Mouse (Mus musculus): Measurements from ENCODE around the gene Egfl7.

Egfl7 gene

GRCm38 (mm10) chr2:26615459-26616124 lies 35.8 kb downstream of the Egfl7 start:
- no peak for DNase-seq (ENCODE audit: low read depth)

- no peak for DNase-seq (ENCODE audit: low read depth)
Observed at GRCm38 (mm10) chr2:26617331-26617730, 37.5 kb downstream of the Egfl7 start.

GRCm38 (mm10) chr2:26617928-26618327 lies 38.1 kb downstream of the Egfl7 start:
- no peak for DNase-seq (ENCODE audit: low read depth)

GRCm38 (mm10) chr2:26621246-26621645 lies 41.4 kb downstream of the Egfl7 start:
- DNase-seq (ENCODE audit: low read depth), result no peak

GRCm38 (mm10) chr2:26622984-26623383 lies 43.2 kb downstream of the Egfl7 start:
- DNase-seq (ENCODE audit: low read depth), result no peak

- no peak for DNase-seq (ENCODE audit: low read depth)
Observed at GRCm38 (mm10) chr2:26625419-26625818, 45.6 kb downstream of the Egfl7 start.

GRCm38 (mm10) chr2:26626081-26626480 lies 46.3 kb downstream of the Egfl7 start:
- DNase-seq (ENCODE audit: low read depth), result no peak

- DNase-seq (ENCODE audit: low read depth), result no peak
Observed at GRCm38 (mm10) chr2:26627921-26628739, 48.3 kb downstream of the Egfl7 start, which contains the start of gene Fam69b. Fam69b (plus strand) TSS chr2:26628457.

- DNase-seq (ENCODE audit: low read depth), result no peak
Observed at GRCm38 (mm10) chr2:26628792-26629437, 49.1 kb downstream of the Egfl7 start.

- no peak for DNase-seq (ENCODE audit: low read depth)
Observed at GRCm38 (mm10) chr2:26632541-26633395, 53.0 kb downstream of the Egfl7 start.

- DNase-seq (ENCODE audit: low read depth), result no peak
Observed at GRCm38 (mm10) chr2:26633953-26634530, 54.2 kb downstream of the Egfl7 start.

GRCm38 (mm10) chr2:26634629-26635488 lies 55.0 kb downstream of the Egfl7 start:
- DNase-seq (ENCODE audit: low read depth), result no peak

GRCm38 (mm10) chr2:26635489-26636324 lies 55.9 kb downstream of the Egfl7 start:
- DNase-seq (ENCODE audit: low read depth), result no peak

- DNase-seq (ENCODE audit: low read depth), result no peak
Observed at GRCm38 (mm10) chr2:26636325-26636635, 56.5 kb downstream of the Egfl7 start.

GRCm38 (mm10) chr2:26637316-26637932 lies 57.6 kb downstream of the Egfl7 start:
- no peak for DNase-seq (ENCODE audit: low read depth)

GRCm38 (mm10) chr2:26638039-26638438 lies 58.2 kb downstream of the Egfl7 start:
- DNase-seq (ENCODE audit: low read depth), result no peak

GRCm38 (mm10) chr2:26638572-26638971 lies 58.8 kb downstream of the Egfl7 start:
- DNase-seq (ENCODE audit: low read depth), result no peak

- no peak for DNase-seq (ENCODE audit: low read depth)
Observed at GRCm38 (mm10) chr2:26639083-26639482, 59.3 kb downstream of the Egfl7 start.
